Mouse (Mus musculus) testis, postnatal 14 days (tissue): ENCODE measurements around the gene Amy2a2.
"Not testable (repeated sequence)": the region's sequence is repeated elsewhere in the genome, so short reads cannot be mapped to it uniquely, and the experiment has no call there.

Experiments used
- DNase-seq: peaks from one replicate; pipeline ENCODE4 v3.0.0; 2021; ENCODE audit warnings: low spot score

The Amy2a2 gene

DNA sequence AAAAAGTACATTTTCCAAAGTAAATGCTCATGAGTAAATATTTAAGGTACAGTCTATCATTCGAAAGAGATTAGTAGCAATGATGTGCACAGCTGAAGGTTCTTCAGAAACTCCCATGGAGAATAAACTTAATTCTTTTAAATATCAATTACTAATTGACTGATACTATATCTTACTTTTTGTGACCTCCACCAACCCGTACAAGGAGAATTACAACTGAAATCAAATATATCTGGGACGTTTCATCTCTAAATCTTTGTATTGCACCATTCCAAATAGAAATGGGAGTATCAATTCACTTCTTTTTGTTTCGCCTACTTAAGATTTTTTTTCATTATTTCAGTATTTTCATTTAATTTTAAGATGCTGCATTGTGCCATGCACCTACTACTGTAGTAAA lies at the start of gene Amy2a2:
Gene Amy2a2 (minus strand): TSS at position 101 of the 400 bp plus-strand sequence.
- DNase-seq = not testable (repeated sequence)

DNA sequence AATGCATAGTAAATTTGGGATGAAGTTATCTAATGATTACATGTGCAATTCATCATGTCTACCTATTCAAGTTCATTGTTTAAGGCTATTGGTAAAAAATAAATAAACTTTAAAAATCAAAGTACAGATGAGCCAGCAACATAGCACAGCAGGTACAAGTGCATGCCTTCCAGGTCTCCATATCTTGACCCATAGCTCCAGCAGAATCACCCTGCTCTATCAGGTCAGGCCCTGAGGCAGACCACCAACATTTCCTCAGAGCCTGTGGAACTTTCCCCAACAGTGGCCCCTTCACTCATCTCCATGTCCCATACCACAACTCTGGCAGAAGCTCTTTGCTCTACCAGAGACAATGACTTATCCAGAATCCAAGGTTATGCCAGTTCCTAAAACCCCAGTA lies 11.0 kb downstream of the Amy2a2 start:
- not testable (repeated sequence) for DNase-seq

DNA sequence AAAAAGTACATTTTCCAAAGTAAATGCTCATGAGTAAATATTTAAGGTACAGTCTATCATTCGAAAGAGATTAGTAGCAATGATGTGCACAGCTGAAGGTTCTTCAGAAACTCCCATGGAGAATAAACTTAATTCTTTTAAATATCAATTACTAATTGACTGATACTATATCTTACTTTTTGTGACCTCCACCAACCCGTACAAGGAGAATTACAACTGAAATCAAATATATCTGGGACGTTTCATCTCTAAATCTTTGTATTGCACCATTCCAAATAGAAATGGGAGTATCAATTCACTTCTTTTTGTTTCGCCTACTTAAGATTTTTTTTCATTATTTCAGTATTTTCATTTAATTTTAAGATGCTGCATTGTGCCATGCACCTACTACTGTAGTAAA lies 32.5 kb downstream of the Amy2a2 start, which contains the start of gene Amy2a3:
Gene Amy2a3 (minus strand): TSS at position 101 of the 400 bp plus-strand sequence.
- DNase-seq = not testable (repeated sequence)

DNA sequence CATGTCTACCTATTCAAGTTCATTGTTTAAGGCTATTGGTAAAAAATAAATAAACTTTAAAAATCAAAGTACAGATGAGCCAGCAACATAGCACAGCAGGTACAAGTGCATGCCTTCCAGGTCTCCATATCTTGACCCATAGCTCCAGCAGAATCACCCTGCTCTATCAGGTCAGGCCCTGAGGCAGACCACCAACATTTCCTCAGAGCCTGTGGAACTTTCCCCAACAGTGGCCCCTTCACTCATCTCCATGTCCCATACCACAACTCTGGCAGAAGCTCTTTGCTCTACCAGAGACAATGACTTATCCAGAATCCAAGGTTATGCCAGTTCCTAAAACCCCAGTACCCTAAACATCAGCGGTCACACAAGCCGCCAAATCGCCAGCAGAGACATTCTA lies 43.5 kb downstream of the Amy2a2 start:
- DNase-seq = not testable (repeated sequence)
